Mouse (Mus musculus) kidney, embryonic 15.5 days (tissue): ENCODE data around the gene Prkacb. TPM values are rescaled to one million over a fixed set of nuclear protein-coding genes. Genes with fewer than 3 reads are reported as not detected.

Experiments
- ATAC-seq: fragments of 200-750 bp; cut with Nextera tagmentation; replicated peaks from 2 replicates; pipeline ENCODE4 v1.8.0; 2017; ENCODE audit warnings: moderate TSS enrichment; ENCODE audit not compliant: low FRiP score
- H3K27ac ChIP-seq: fragments of 300-500 bp; sonication (generic); 2 replicates; pipeline ENCODE4 v1.5.1; 2015; ENCODE audit warnings: mild to moderate bottlenecking, inconsistent platforms
- H3K27me3 ChIP-seq: fragments of 300-500 bp; sonication (generic); 2 replicates; pipeline ENCODE4 v1.6.1; 2015; ENCODE audit warnings: inconsistent platforms
- H3K36me3 ChIP-seq: fragments of 300-500 bp; sonication (generic); 2 replicates; pipeline ENCODE4 v1.6.1; 2015; ENCODE audit warnings: inconsistent platforms
- H3K4me1 ChIP-seq: fragments of 300-500 bp; sonication (generic); 2 replicates; pipeline ENCODE4 v1.6.1; 2015; ENCODE audit warnings: inconsistent platforms
- H3K4me2 ChIP-seq: fragments of 300-500 bp; sonication (generic); 2 replicates; pipeline ENCODE4 v1.6.1; 2015; ENCODE audit warnings: moderate library complexity, mild to moderate bottlenecking, inconsistent platforms
- H3K4me3 ChIP-seq: fragments of 300-500 bp; sonication (generic); replicated peaks from 2 replicates; pipeline ENCODE4 v1.5.1; 2015; ENCODE audit warnings: mild to moderate bottlenecking, inconsistent platforms
- H3K9ac ChIP-seq: fragments of 300-500 bp; sonication (generic); 2 replicates; pipeline ENCODE4 v1.6.1; 2015; ENCODE audit warnings: mild to moderate bottlenecking, inconsistent platforms
- H3K9me3 ChIP-seq: fragments of 300-500 bp; sonication (generic); replicated peaks from 2 replicates; pipeline ENCODE4 v1.6.1; 2016; ENCODE audit warnings: inconsistent platforms
- WGBS: fragments of 180-500 bp; shearing (Covaris S2); methylation state at CpG from one replicate; pipeline ENCODE4 v1.1.7; 2015; ENCODE audit warnings: mixed read lengths; 5-methylcytosine and 5-hydroxymethylcytosine counted together
- polyA plus RNA-seq: library from polyadenylated mRNA; unstranded; fragments of >200 nt; fragmentation: Nextera tagmentation; extraction: Ambion mirVana; gene quantifications from 2 replicates; pipeline ENCODE4 v1.2.1, GENCODE M21; 2015

The Prkacb gene
- polyA plus RNA-seq: 60.9 and 62.5 TPM in 2 replicates

- peak within 1 kb of the TSS; percentile 87 for H3K4me2 ChIP-seq
- peak within 1 kb of the TSS; percentile 86 for H3K4me3 ChIP-seq
- peak within 1 kb of the TSS; percentile 92 for H3K9ac ChIP-seq
- H3K27me3 ChIP-seq: no peaks in the 10 kb centered on the region
- H3K4me1 ChIP-seq: peaks cover 13% of the 10 kb centered on the region; the same call in 1 of the 2 replicates
- H3K9me3 ChIP-seq: no peaks in the 10 kb centered on the region
- WGBS: under 1% methylated on average over 46 of the region's 60 CpGs
- no peaks in the 10 kb centered on the region for H3K36me3 ChIP-seq
- peak; percentile 99 for ATAC-seq
- peak within 1 kb of the TSS; percentile 96 for H3K27ac ChIP-seq
These were observed at the start of gene Prkacb for GRCm38 (mm10) chr3:146812901-146813393. Prkacb (minus strand) TSS chr3:146812990.

GRCm38 (mm10) chr3:146860308-146860707, 47.5 kb upstream of the Prkacb start:
- no peak overlapping the region for H3K4me3 ChIP-seq
- no peaks in the 10 kb centered on the region for H3K27me3 ChIP-seq
- no peak overlapping the region for H3K4me2 ChIP-seq
- no peak overlapping the region for H3K9ac ChIP-seq
- no peak overlapping the region for H3K27ac ChIP-seq
- H3K9me3 ChIP-seq: no peaks in the 10 kb centered on the region
- no peaks in the 10 kb centered on the region for H3K4me1 ChIP-seq
- no peak for ATAC-seq
- H3K36me3 ChIP-seq: no peaks in the 10 kb centered on the region
- 85% methylated on average over 2 of the region's 2 CpGs for whole genome bisulfite sequencing

- Histone ChIP-seq H3K36me3 (no peaks in the 10 kb centered on the region), H3K9ac (no peak overlapping the region), H3K9me3 (no peaks in the 10 kb centered on the region), H3K4me3 (no peak overlapping the region), H3K27ac (no peak overlapping the region), H3K4me1 (peaks cover 4% of the 10 kb centered on the region), H3K4me2 (no peak overlapping the region), H3K27me3 (no peaks in the 10 kb centered on the region)
- ATAC-seq: no peak
- WGBS: 89% methylated on average over 10 of the region's 10 CpGs
These were observed 44.6 kb upstream of the Prkacb start for GRCm38 (mm10) chr3:146857373-146857772.

- Histone ChIP-seq H3K9me3 (no peaks in the 10 kb centered on the region), H3K4me1 (peaks cover 8% of the 10 kb centered on the region), H3K36me3 (no peaks in the 10 kb centered on the region), H3K4me2 (no peak overlapping the region), H3K27me3 (no peaks in the 10 kb centered on the region), H3K27ac (no peak overlapping the region), H3K4me3 (no peak overlapping the region), H3K9ac (no peak overlapping the region)
- no peak for ATAC-seq
- WGBS: 87% methylated on average over 7 of the region's 7 CpGs
These were observed 41.8 kb upstream of the Prkacb start for GRCm38 (mm10) chr3:146854473-146855087.

- H3K27ac ChIP-seq: no peak within 1 kb of the TSS
- WGBS: under 1% methylated on average over 36 of the region's 36 CpGs
These were observed 39.4 kb upstream of the Prkacb start, which contains the start of gene Ttll7 for GRCm38 (mm10) chr3:146851966-146852891. Ttll7 (plus strand) TSS chr3:146852367.

GRCm38 (mm10) chr3:146849360-146849759, 36.6 kb upstream of the Prkacb start:
- 90% methylated on average over 7 of the region's 7 CpGs for WGBS
- H3K27me3 ChIP-seq: no peaks in the 10 kb centered on the region
- no peak overlapping the region for H3K4me3 ChIP-seq
- H3K9ac ChIP-seq: no peak overlapping the region
- no peaks in the 10 kb centered on the region for H3K9me3 ChIP-seq
- no peak overlapping the region for H3K4me2 ChIP-seq
- no peaks in the 10 kb centered on the region for H3K36me3 ChIP-seq
- no peak overlapping the region for H3K27ac ChIP-seq
- peaks cover 8% of the 10 kb centered on the region for H3K4me1 ChIP-seq
- ATAC-seq: no peak

More at GRCm38 (mm10) chr3:146851966-146852891, 39.4 kb upstream of the Prkacb start, which contains the start of gene Ttll7:
- peak; percentile 99 for ATAC-seq
- no peaks in the 10 kb centered on the region for H3K36me3 ChIP-seq
- H3K27me3 ChIP-seq: no peaks in the 10 kb centered on the region
- H3K9me3 ChIP-seq: no peaks in the 10 kb centered on the region
- peak within 1 kb of the TSS; percentile 64 for H3K4me3 ChIP-seq
- H3K4me2 ChIP-seq: peak within 1 kb of the TSS; percentile 77
- H3K4me1 ChIP-seq: peaks cover 8% of the 10 kb centered on the region
- peak within 1 kb of the TSS; percentile 50 for H3K9ac ChIP-seq

GRCm38 (mm10) chr3:146848112-146848511, 35.3 kb upstream of the Prkacb start:
- Histone ChIP-seq H3K4me3 (no peak overlapping the region), H3K27ac (no peak overlapping the region), H3K9me3 (no peaks in the 10 kb centered on the region), H3K9ac (no peak overlapping the region), H3K27me3 (no peaks in the 10 kb centered on the region), H3K36me3 (no peaks in the 10 kb centered on the region), H3K4me2 (no peak overlapping the region), H3K4me1 (peaks cover 8% of the 10 kb centered on the region)
- ATAC-seq: no peak
- WGBS: 84% methylated on average over 8 of the region's 8 CpGs

- 91% methylated on average over 5 of the region's 5 CpGs for WGBS
- Histone ChIP-seq H3K27me3 (no peaks in the 10 kb centered on the region), H3K9me3 (no peaks in the 10 kb centered on the region), H3K4me2 (no peak overlapping the region), H3K9ac (no peak overlapping the region), H3K27ac (no peak overlapping the region), H3K4me3 (no peak overlapping the region), H3K4me1 (no peaks in the 10 kb centered on the region), H3K36me3 (no peaks in the 10 kb centered on the region)
- ATAC-seq: no peak
These were observed 33.4 kb upstream of the Prkacb start for GRCm38 (mm10) chr3:146846237-146846636.

GRCm38 (mm10) chr3:146843470-146843869, 30.7 kb upstream of the Prkacb start:
- Histone ChIP-seq H3K36me3 (no peaks in the 10 kb centered on the region), H3K4me3 (no peak overlapping the region), H3K27ac (no peak overlapping the region), H3K4me1 (no peaks in the 10 kb centered on the region), H3K9me3 (no peaks in the 10 kb centered on the region), H3K27me3 (no peaks in the 10 kb centered on the region), H3K4me2 (no peak overlapping the region), H3K9ac (no peak overlapping the region)
- ATAC-seq: no peak
- 71% methylated on average over 6 of the region's 6 CpGs for WGBS

- Histone ChIP-seq H3K9me3 (no peaks in the 10 kb centered on the region), H3K27ac (no peak overlapping the region), H3K4me3 (no peak overlapping the region), H3K36me3 (no peaks in the 10 kb centered on the region), H3K27me3 (no peaks in the 10 kb centered on the region), H3K4me2 (no peak overlapping the region), H3K9ac (no peak overlapping the region), H3K4me1 (no peaks in the 10 kb centered on the region)
- 25% methylated on average over 3 of the region's 3 CpGs for WGBS
- ATAC-seq: no peak
These were observed 30.0 kb upstream of the Prkacb start for GRCm38 (mm10) chr3:146842766-146843165.

- Histone ChIP-seq H3K27ac (no peak overlapping the region), H3K4me2 (no peak overlapping the region), H3K27me3 (0 out of 2 replicates have a peak, but pooled peaks cover 3% of the 10 kb centered on the region), H3K4me1 (no peaks in the 10 kb centered on the region), H3K4me3 (no peak overlapping the region), H3K9ac (no peak overlapping the region), H3K9me3 (no peaks in the 10 kb centered on the region), H3K36me3 (no peaks in the 10 kb centered on the region)
- WGBS: 91% methylated on average over 4 of the region's 4 CpGs
- ATAC-seq: no peak
These were observed 7.9 kb upstream of the Prkacb start for GRCm38 (mm10) chr3:146820718-146821117.

GRCm38 (mm10) chr3:146813624-146814023, 834 bp upstream of the Prkacb start:
- Histone ChIP-seq H3K27me3 (no peaks in the 10 kb centered on the region), H3K9me3 (no peaks in the 10 kb centered on the region), H3K4me2 (peak overlapping the region; percentile 87), H3K36me3 (no peaks in the 10 kb centered on the region), H3K27ac (peak overlapping the region; percentile 96; the same call in 1 of the 2 replicates), H3K9ac (peak overlapping the region; percentile 92), H3K4me3 (peak overlapping the region; percentile 86), H3K4me1 (peaks cover 13% of the 10 kb centered on the region; the same call in 1 of the 2 replicates)
- ATAC-seq: no peak
- WGBS: 54% methylated on average over 7 of the region's 7 CpGs
